Mouse (Mus musculus) spleen, postnatal 10 days (tissue): ENCODE results near the gene Dgkb.
A peak's percentile ranks its signal among the peaks of the same experiment; 100 is the strongest.

Experiments used
- DNase-seq, 2 experiments: peaks; one replicate each; pipeline ENCODE4 v3.0.0; 2021 to 2022; ENCODE audit warnings: low spot score in 2 of 2

Gene Dgkb

GRCm38 (mm10) chr12:37996417-37996946, 179.0 kb downstream of the Dgkb start:
- no peak for DNase-seq

DNA sequence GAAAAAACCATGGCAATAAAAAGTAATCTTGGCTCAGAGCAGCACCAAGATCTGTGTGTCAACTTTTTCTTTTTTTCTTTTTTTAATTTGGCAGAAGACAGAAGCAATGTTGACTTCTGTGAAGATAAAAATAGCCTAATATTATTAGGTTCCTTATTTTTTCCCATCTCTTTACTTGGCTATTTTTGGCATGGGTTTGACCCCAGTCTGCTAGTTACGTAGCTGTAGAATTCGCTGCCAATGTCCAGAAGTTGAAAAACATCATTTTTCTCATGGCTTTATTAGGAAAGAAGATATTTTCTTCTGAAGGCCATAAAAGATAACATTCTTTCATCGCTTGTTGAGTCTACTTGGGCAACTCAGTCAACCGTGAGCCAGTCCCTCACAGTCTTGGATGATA, 200.1 kb downstream of the Dgkb start:
- DNase-seq, result no peak

- no peak for DNase-seq
Observed at GRCm38 (mm10) chr12:38047256-38047655, 229.7 kb downstream of the Dgkb start.

DNA sequence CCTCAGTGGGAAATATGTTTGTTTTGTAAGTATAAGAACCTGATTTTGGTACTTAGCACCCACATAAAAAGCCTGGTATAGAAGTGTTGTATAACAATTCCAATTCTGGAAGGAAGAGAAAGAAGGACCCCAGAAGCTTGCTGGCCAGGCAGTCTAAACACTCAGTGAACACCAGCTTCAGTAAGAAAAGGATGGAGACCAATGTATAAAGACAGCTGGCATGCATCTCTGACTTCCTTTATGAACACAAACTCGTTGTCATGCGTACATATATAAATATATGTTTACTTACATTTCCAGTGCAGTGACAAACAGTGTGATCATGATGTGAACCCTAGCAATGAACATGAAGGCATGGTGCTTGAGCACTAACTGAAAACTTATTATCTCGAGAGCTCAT, 270.7 kb downstream of the Dgkb start:
- DNase-seq, result no peak

- DNase-seq, result no peak
Observed at GRCm38 (mm10) chr12:38111928-38112327, 294.4 kb downstream of the Dgkb start.

DNA sequence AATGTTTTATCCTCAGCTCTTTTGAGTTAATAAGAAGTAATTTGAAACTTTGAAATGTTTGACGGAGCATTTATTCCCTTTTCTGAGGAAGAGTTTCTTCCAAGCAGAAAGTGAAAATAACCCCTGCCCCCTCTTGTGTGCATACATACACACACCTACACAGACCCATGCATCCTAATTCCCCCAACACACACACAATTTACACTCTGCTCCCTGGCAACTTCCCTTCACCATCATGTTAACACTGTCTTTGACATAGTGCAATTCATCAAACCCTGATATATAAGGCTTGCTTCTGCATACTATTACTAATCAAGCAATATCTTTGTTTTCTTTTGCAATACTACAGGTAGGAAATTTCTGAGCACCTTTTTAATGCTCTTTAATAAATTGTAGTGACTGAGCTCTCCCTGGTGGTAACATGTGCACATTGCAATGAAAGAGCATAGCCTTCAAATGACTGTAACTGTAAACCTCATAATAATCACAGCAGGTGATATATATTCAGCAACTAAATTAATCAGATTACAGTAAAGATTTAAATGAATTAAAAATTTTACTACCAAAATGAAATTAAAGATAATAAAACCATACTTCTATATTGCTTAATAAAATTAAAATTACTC, 297.6 kb downstream of the Dgkb start:
- DNase-seq, result no peak

GRCm38 (mm10) chr12:38123524-38123923, 306.0 kb downstream of the Dgkb start:
- DNase-seq, result no peak

DNA sequence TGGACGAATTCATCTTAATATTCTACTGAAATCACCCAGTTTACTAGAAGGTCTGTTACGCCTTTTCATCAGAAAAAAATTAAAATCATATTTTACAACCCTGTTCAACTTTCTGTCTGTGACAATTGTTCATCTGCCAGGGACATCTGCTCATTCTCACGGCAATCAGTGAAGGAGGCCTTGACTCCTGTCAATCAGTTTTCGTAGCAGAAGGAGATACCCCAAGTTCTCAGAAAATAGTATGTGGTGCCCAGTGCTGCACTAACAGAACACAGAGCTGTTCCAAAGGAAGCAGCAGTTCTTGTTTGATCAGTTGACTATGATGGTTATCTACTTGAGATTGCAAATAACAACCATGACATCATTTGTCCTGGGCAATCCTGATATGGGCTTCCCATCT, 307.8 kb downstream of the Dgkb start:
- DNase-seq, result no peak

DNA sequence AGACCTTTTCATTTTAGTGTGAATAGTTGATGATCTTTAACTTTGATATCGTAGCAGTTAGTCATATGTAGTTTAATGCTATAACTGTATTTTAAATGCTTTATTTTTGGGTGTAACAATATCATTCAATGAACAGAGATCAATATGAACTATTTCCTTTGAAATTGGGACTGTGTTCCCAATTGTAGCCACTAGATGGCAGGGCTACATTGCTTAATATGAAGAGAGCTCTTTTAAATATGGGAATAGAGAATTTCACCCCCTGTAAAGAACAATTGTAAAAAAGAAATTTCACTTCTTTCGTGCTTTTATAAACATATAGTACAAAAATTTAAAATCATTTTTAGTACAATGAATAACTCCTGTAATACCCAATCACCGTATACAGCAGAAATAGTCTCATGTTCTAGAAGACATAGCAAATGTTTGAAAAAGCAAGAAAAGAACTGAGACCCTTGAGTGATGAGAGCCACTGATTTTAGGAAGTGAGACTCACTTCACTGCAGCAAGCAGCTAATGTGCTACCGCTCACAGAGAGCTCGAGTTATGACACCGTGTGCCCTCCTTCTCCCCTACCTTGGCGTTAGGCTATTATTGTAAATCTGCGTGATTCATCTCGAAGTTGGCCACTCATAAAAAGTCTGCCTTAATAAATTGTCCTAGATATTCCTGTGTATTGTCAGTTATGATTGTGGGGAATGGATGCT, 312.8 kb downstream of the Dgkb start:
- no peak for DNase-seq

GRCm38 (mm10) chr12:38136379-38136778, 318.9 kb downstream of the Dgkb start:
- no peak for DNase-seq

GRCm38 (mm10) chr12:38140039-38140438, 322.5 kb downstream of the Dgkb start:
- no peak for DNase-seq

DNA sequence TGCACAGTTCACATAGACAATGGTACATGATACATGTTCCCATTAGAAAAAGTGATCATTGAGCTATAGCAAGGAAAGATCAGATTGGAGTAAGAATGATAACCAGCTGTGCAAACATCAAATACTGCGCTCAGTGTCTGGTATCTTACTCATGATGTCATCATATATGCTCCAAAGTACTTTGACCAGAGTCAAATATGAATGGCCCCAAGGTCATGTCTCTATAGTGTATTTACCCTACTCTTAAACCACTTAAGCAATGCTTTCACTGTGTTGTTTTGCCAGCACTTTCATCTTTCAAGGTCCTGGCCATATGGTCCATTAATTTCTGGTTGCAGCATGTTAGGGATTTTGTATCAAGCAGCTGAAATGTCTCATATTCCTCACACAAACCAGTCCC, 415.1 kb downstream of the Dgkb start:
- DNase-seq, result no peak

- DNase-seq, result no peak
Observed at GRCm38 (mm10) chr12:38268856-38269255, 451.3 kb downstream of the Dgkb start.

GRCm38 (mm10) chr12:38301497-38301896, 484.0 kb downstream of the Dgkb start:
- no peak for DNase-seq

DNA sequence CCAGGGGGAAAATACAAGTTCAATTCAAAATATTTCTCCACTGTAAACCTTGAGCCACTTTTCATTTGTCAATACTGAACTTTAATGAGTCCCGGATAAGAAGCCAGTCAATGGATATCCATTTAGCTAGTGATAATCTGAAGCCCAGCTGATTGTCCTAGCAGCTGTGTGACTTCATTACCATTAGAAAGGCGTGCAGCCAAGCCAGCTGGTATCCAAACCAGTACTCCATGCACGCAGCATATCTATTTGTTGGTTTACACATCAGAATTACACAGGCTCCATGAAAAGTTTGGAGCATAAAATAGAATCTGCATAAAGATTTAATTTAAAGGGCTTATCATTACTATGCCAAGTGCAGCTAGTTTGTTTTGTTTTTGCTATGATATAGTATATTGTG, 486.3 kb downstream of the Dgkb start:
- DNase-seq, result no peak

DNA sequence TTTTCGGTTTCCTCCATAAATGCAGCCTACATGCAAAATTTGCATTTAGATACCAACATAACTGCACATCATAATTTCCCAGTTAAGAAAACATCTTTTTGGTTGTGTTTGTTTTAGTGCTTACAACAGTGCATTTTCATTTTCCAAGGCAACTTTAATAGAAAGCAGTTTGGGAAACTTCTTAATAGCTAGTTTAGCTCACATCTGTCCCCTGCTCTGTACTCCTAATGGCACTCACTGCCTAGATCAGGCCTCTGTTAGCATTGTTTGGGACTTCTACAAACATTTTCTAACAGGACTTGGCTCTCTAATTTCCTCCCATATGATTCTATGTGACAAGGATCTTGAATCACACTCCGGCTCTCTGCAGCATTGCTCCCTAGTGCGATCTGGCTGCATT, 486.7 kb downstream of the Dgkb start:
- no peak for DNase-seq

- no peak for DNase-seq
Observed at GRCm38 (mm10) chr12:38309885-38310284, 492.4 kb downstream of the Dgkb start.

DNA sequence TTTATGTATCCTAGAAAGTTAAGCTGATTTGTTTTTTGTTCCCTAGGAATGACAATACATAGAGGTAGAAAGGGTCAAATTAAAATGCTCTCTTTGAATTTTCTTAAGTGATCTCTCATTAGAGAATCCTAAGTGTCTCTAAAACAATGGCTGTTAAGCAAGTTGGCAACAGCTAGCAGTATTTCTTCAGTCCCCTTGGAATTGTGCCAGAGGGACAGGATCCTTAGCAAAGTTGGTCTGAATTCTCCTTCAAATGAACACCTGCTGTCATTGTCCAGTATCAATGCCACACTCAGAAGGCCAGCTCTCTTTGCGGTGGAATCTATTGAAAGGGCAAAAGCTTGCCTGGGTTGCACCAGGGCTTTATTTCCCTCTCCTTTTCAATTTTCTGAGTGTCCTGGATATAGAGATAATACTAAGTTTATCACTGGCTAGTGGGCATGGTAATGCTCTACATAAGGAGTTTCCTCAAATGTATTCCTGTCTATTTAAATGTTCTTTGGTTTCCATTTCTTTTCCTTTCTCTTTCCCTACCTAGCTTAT, 510.3 kb downstream of the Dgkb start:
- no peak for DNase-seq

DNA sequence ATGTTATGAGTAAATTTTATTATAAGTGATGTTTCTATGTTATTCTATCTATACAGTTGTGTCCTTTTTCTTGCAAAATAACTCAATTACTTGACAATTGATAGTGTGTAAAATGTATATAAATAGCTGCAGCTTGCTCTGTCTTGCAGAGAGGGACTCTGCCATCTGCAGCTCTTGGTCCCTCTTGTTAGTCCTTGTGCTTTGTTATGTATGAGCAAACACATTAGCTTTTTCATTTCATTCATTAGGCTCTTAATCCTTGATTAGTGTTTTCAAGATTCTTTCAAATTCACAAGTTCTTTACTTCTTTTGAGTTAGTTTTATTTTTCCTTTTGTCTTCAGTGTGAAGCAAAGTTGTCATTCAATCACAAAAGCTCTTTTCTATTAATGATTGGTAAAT, 511.3 kb downstream of the Dgkb start:
- DNase-seq, result no peak

- DNase-seq, result peak in 1 of 2 experiments; percentile 28
Observed at GRCm38 (mm10) chr12:38342657-38343056, 525.1 kb downstream of the Dgkb start.

GRCm38 (mm10) chr12:38352481-38352880, 535.0 kb downstream of the Dgkb start:
- DNase-seq, result no peak

- no peak for DNase-seq
Observed at GRCm38 (mm10) chr12:38356386-38356785, 538.9 kb downstream of the Dgkb start.

- DNase-seq, result no peak
Observed at GRCm38 (mm10) chr12:38361491-38361890, 544.0 kb downstream of the Dgkb start.
